Mouse (Mus musculus) ES-Bruce4 (cell line): ENCODE data around the gene P2rx7.

ENCODE experiments used
- CTCF ChIP-seq: IDR thresholded peaks from one replicate; pipeline ENCODE4 v1.8.1; 2011; ENCODE audit warnings: low read depth, low read length
- EP300 ChIP-seq: IDR thresholded peaks from 2 replicates; pipeline ENCODE4 v1.6.1; 2011; ENCODE audit warnings: low read depth, low read length; ENCODE audit not compliant: insufficient read depth
- POLR2A ChIP-seq: IDR thresholded peaks from one replicate; pipeline ENCODE4 v1.8.1; 2011; ENCODE audit warnings: low read length; ENCODE audit not compliant: insufficient read depth

DNA sequence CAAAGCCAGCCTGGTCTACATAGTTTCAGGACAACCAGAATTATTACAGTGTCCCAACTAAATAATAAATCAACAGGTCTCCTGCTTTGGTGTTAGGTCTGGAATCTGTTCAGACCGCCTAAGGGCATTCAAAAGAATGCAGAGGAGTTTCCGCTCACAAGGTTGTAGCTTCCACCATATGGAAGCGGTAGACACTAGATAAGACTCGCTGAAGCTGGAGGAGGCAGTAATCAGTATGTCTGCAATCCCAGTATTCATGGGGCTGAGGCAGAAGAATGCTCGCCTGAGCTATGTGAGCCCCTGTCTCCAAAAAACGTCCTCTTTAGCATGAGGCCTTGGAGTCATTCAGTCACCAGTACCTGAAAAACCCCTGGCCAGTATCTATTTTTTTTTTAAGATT lies 65.1 kb downstream of the P2rx7 start:
- TF ChIP-seq POLR2A (no peak), CTCF (no peak), EP300 (no peak)
